Mouse (Mus musculus) natural killer cell, adult 2 months (primary cell): ENCODE results near the gene Slc3a2.
A peak's percentile ranks its signal among the peaks of the same experiment; 100 is the strongest.

Experiments
- DNase-seq, 2 experiments: peaks; one replicate each; pipeline ENCODE4 v3.0.0; 2022; ENCODE audit warnings: low spot score in 2 of 2

The Slc3a2 gene

GRCm38 (mm10) chr19:8662337-8662736 lies 60.8 kb downstream of the Slc3a2 start:
- DNase-seq = peak; percentile 14 to 46

DNA sequence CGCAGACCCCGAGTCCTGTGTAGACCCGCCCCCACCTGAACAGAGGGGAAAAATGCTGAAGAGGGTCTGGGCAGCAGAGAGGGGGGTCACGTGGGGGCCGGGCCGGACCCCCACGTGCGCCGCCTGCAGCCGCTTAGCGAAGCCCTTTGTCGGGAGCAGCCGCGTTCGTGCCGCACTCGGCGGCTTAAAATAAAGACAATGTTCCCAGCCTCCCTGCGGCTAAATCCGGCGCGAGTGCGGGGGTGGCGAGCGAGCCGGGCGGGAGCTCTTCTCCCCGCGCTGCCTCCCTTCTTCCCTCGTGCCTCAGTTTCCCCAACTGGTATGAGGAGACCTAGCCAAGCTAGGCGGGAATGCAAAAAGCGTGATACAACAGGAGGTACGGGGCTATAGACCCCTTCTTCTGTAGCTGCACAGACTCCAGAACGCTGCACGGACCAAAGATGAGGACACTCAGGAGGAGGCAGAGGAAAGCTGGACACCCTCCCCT lies 61.3 kb downstream of the Slc3a2 start:
- no peak for DNase-seq
